Mouse (Mus musculus) adipocyte (in vitro differentiated cells): ENCODE measurements around the gene Olfr769.
"Not testable (repeated sequence)": the region's sequence is repeated elsewhere in the genome, so short reads cannot be mapped to it uniquely, and the experiment has no call there.

Experiments
- DNase-seq: peaks from one replicate; pipeline ENCODE4 v3.0.0-alpha.2; 2016; ENCODE audit warnings: low spot score

Gene Olfr769

DNA sequence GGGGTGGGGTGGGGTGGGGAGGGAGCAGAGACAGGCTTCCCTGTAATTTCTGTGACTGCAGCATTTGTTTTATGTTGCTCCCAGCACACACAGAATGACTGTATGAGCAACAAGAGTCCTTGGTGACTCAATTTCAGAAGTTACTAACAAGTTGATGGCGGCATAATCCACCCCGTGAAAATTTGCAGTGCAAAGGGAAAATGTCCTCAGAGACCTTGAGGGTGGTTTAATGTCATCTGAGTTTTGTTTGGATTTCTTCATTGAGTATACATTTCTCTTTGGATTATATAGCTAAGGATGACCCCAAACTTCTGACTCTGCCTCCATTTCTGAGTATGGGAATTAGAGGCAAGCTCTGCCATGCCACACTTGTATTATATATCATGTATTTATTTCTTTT is at the start of gene Olfr769:
Gene Olfr769 (minus strand): TSS at position 101 of the 400 bp plus-strand sequence.
- DNase-seq: no peak

DNA sequence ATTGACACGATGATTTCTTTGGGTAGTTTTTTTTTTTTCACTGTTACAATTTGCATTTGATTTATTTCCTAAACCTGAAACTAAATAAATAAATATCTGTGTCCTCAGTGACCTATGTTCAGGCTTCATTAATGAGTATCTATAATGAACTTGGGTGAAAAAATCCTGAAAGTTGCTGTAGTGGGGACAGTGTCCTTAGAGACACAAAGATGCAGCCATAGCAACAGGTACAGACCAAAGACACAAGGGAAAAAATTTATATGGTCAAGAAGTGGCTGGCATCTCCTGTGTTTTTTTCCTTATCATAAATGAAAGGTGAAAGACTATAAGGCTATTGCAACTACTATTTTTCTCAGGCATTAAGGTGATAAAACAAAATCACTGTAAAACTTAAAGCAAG is 47.0 kb upstream of the Olfr769 start, which contains the start of gene Olfr771:
Gene Olfr771 (minus strand): TSS at position 101 of the 400 bp plus-strand sequence.
- DNase-seq: no peak

DNA sequence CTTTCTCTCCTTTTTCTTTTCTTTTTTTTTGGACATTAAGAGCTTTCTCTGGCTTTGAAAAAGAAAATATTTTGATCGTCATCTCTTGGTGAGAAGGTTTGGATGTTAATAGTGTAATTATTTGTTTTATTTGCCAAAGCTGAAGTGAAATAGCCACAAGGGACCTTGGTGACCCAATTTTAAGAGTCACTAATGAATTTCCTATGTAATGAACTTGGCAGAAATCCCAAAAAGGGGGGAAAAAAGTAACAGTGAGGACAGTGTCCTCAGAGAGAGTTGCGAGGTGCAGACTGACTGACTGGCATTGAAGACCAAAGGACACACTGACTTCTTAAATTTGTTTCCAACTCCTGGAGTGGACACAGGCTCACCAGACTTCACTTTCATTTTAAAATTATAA is 21.2 kb upstream of the Olfr769 start, which contains the start of gene Olfr770:
Gene Olfr770 (minus strand): TSS at position 101 of the 400 bp plus-strand sequence.
- no peak for DNase-seq

DNA sequence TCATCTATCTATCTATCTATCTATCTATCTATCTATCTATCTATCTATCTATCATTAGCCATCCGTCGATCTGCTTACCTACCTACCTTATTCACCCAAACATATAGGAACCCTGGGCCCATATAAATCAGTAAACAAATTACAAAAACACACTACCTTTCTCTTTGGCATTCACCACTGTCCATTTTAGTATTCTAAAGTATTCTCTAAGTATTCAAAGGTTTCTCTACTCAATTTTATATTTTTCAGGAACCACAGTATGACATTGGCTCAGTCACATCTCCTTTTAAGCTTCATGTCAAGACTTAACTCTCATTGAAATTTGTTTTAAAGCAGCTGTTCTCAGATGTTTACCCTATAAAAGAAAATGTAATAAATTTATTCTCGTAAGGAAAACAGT is 2.5 kb downstream of the Olfr769 start:
- DNase-seq: no peak

DNA sequence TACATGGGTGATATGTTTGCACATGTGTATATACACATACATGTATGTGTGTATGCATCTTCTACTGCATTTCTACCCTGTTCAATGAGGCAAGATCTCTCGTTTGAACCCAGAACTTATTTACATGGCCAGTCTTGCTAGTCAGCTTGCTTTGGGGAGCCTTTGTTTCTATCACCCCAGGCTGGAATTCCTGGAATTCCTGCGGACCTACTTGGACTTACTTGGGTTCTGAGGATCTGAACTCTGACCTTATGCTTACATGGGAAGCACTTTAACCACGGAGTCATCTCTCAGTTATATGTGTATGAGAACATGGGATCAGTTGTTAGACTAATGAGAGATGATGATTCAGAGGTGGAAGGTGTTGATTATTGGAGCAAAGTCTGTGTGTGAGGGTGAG is 16.4 kb downstream of the Olfr769 start:
- no peak for DNase-seq

DNA sequence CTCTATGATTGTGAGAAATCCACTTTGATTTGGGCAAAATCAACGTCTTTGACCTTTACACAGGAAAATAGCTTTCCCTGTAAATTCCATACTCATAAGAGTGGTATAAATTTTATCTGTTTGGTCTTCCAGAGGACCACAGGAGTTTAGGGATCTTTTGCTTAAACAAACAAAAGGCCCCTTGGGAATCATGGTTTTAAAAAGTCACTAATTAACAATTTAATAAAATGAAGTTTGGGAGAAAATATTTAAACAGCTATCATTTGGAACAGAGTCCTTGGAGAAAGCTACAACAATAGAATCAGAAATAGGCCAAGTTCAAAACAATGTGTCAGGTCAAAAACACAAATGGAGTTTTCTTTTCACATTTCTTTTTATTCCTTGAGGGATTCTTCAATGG is 18.4 kb downstream of the Olfr769 start, which contains the start of gene Olfr768:
Gene Olfr768 (minus strand): TSS at position 101 of the 400 bp plus-strand sequence.
- no peak for DNase-seq

DNA sequence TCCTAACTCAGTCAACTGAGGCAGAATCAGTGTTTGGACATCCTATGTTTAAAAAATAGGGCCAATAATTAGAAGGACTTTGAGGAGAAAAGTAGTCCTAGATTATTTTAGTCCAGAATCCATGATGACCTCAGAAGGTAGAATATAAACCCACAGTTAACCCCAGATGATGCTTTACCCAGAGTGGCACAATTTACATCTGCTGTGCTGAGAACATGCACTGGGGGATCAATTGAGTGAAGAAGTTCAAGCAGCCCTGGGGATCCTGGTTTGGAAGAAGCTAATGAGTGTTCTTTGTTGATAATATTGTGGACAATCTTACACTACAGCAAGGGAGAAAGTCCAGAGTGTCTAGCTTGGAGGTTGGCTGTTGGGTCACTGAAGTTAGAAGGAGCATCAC is 34.9 kb downstream of the Olfr769 start, which contains the start of gene Olfr767:
Gene Olfr767 (minus strand): TSS at position 101 of the 400 bp plus-strand sequence.
- DNase-seq: not testable (repeated sequence)

DNA sequence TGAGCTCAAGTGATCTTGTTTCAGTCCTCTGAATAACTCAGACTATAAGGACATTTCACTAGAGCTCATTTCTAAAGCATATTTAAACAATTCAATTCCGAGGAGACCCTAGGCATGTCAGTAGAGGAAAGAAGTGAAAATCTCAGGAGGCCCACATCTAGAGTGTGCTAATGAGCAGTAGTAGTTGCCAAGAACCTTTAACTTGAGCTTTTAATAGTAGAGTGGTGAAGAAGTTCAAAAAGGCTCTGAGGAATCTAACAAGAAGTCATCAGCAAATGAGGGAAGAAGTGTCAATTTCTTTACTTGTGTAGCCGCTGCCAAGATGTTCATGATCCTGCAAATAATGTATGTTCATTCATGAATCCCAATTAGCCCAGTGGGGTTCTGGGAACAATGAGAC is 48.8 kb downstream of the Olfr769 start, which contains the start of gene Olfr766-ps1:
Gene Olfr766-ps1 (minus strand): TSS at position 101 of the 400 bp plus-strand sequence.
- DNase-seq: no peak
